Mouse (Mus musculus) CD4-positive, CD25-positive, alpha-beta regulatory T cell, adult 2 months (primary cell): ENCODE measurements around the gene Cep131.

Source experiments
- DNase-seq: peaks from one replicate; pipeline ENCODE4 v3.0.0-alpha.2; 2012; ENCODE audit warnings: low read depth, low spot score

Cep131 gene

GRCm38 (mm10) chr11:120086702-120087152 lies at the start of gene Cep131:
TSS of gene Cep131 (minus strand) at chr11:120086827.
- DNase-seq: peak; percentile 97

DNA sequence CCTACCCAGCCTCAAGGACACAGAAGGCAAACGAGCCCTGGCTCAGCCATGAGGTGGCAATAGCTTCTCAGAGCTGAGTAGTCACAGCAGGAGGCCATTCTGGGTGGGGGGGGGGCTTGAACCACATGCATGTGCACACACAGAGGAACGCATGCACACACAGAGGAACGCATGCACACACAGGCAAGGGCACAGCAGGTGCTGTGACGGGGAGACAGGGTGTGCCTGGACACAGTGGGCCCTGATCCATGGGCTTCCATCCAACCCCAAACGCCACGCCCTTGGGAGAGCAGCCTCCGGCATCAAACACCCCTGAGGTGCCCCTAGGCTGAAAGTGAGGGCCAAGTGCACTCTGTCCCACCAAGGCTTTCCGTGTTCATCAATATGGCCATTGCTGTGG lies 49.6 kb upstream of the Cep131 start:
- DNase-seq: no peak

- no peak for DNase-seq
Observed at GRCm38 (mm10) chr11:120134847-120135530, 48.4 kb upstream of the Cep131 start.

DNA sequence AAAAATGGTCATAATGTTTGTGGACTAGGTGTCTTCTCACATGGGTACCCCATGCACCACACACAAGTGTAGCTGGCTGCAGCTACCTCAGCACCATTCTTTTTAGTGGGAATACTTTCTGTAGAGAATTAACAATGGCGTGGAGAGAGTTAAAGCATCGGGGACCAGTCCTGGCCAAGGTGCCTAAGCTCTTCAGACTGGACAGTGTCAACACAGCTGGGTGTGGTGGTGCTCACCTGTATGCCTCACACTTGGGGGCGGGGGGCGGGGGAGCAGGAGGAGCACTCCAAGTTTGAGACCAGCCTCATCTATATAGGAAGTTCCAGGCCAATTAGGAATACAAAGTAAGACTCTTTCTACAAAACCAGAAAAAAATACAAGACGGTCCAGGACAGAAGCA lies 47.5 kb upstream of the Cep131 start:
- DNase-seq: no peak

GRCm38 (mm10) chr11:120129281-120129680 lies 42.7 kb upstream of the Cep131 start:
- no peak for DNase-seq

DNA sequence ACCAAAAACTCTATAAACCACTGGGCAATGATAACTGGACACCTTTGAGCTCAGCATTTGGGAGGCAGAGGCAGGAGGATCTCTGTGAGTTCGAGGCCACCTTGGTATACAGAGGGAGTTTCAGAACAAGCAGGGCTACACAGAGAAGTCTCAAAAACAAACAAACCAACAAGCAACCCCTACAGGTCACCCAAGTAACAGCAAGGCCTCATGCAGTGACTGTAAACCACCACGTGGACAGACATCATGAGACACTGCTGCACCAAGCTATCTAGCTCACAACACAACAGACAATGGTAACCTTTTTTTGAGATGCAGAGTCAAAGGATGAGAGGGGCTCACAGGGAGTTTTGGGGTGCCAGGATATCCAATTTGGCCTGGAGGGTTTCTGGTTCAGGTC lies 40.2 kb upstream of the Cep131 start:
- no peak for DNase-seq

DNA sequence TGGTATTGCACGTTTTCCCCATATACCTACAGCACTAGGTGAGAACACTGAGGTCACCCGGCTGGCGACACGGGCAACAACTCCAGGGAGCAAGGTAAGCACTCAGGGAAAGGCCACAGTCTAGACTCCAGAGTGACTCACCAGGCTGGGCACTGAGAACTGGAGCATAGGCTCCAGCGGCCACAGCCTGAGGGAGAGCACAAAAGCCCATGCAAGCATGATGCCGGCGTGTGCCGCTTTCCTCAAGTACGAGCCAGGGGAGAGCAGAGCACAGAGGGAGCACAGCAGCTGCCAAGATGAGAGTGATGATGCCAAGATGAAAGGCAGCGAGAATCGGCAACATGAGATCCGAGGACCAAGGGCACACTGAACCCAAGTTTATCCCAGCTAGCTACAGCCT lies 35.5 kb upstream of the Cep131 start:
- no peak for DNase-seq

DNA sequence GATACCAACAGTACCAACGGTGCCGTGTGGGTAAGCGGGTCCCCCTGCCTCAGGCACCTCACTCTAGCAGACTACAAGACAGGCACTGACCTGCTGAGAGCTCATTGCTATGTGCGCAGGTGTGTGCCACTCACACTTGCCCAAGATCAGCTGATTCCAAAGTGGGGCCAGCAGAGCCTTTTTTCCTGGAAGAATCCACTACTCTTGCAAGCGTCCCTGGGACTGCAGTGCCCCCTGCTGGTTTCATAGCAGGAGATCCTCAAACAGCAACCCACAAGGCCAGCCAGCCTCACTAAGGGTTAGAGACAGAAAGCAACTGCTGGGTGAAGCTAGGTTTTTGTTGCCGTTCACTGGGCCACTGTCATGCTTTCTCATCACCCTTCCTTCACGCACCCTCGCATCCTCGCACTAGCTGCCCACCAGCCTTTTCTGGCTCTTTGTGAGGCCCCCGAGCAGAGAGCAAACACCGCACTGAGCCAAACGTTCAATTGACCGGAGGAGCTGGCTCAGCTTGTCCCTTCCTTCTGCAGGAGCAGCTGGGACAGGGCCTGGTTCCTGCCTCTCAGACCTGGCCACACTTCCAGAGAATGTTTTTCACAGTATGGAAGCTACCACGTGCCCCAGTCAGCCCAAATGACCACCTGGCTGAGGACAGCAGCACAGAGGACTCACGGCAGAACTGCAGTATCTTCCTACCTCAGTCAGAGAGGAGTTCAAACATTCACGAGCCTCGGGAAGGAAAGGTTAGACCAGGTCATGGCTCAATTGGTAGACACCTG lies 34.2 kb upstream of the Cep131 start:
- DNase-seq: peak; percentile 50

GRCm38 (mm10) chr11:120119936-120120541 lies 33.4 kb upstream of the Cep131 start:
- no peak for DNase-seq

GRCm38 (mm10) chr11:120119108-120119507 lies 32.5 kb upstream of the Cep131 start:
- no peak for DNase-seq

GRCm38 (mm10) chr11:120117626-120118025 lies 31.0 kb upstream of the Cep131 start:
- no peak for DNase-seq

- no peak for DNase-seq
Observed at GRCm38 (mm10) chr11:120114488-120115215, 28.0 kb upstream of the Cep131 start.

GRCm38 (mm10) chr11:120112136-120112535 lies 25.5 kb upstream of the Cep131 start:
- DNase-seq: no peak

GRCm38 (mm10) chr11:120111033-120111432 lies 24.4 kb upstream of the Cep131 start:
- peak; percentile 81 for DNase-seq

DNA sequence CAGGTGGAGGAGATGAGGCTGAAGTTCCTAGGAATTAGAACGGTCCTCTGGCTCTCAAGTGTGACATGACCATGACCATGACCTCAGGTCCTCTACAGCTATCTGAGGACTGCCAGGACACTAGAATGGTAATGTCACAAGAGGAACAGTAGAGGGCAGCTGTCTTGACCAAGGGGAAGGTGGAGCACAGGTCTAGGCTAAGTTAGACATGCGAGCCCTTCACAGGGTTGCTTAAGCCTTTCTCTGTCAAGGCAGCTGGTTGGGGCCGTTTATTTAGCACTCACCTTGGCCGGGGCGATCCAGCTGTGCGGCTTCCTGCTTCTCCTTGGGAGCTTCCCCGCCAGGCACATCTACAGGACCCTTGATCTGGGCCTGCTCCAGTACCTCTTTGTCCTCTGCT lies 23.9 kb upstream of the Cep131 start:
- no peak for DNase-seq

- no peak for DNase-seq
Observed at GRCm38 (mm10) chr11:120109558-120110210, 23.1 kb upstream of the Cep131 start.

GRCm38 (mm10) chr11:120107796-120108195 lies 21.2 kb upstream of the Cep131 start:
- no peak for DNase-seq

GRCm38 (mm10) chr11:120107026-120107425 lies 20.4 kb upstream of the Cep131 start:
- no peak for DNase-seq

DNA sequence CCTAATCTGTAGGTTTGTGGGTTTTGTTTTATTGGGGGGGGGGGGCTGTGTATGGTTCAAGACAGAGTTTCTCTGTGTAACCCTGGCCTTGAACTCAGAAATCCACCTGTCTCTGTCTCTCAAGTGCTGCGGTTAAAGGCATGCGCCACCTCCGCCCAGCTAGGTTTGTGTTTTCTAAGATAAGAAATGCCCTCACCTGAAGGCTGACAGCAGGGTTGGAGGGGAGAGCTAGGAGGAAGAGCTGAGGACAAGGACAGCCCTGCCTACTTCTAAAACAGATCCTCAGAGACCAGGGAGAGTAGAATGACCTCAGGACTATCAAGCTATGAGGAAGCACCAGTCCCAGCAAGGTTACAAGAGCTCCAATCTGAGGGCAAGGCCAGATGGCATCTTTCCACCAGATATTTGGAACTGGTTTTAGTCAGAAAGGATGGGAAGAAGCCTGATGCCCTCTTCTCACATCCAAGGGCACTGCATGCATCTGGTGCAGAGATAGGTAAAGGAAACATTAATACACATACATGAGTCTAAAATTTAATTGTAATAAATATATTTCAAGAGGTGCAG lies 16.9 kb upstream of the Cep131 start:
- DNase-seq: no peak

- peak; percentile 82 for DNase-seq
Observed at GRCm38 (mm10) chr11:120101036-120101435, 14.4 kb upstream of the Cep131 start.
